Mouse (Mus musculus) right cerebral cortex, adult 2 months (tissue): ENCODE results near the gene Zbtb16.

ENCODE experiments used
- DNase-seq, 2 experiments: peaks; one replicate each; pipeline ENCODE4 v3.0.0; 2021 to 2022; ENCODE audit warnings: low spot score in 2 of 2

Gene Zbtb16

GRCm38 (mm10) chr9:48803460-48804240, 32.4 kb downstream of the Zbtb16 start:
- peak; percentile 59 to 84 for DNase-seq

GRCm38 (mm10) chr9:48802374-48802773, 33.6 kb downstream of the Zbtb16 start:
- DNase-seq, result no peak

- DNase-seq, result peak in 1 of 2 experiments; percentile 43
These were observed 34.7 kb downstream of the Zbtb16 start for GRCm38 (mm10) chr9:48801322-48801721.

- no peak for DNase-seq
These were observed 35.4 kb downstream of the Zbtb16 start for GRCm38 (mm10) chr9:48800627-48801026.

- no peak for DNase-seq
These were observed 38.0 kb downstream of the Zbtb16 start for GRCm38 (mm10) chr9:48798044-48798443.

GRCm38 (mm10) chr9:48796267-48796822, 39.7 kb downstream of the Zbtb16 start:
- DNase-seq, result no peak

GRCm38 (mm10) chr9:48795740-48796139, 40.3 kb downstream of the Zbtb16 start:
- DNase-seq, result no peak

- DNase-seq, result no peak
These were observed 40.9 kb downstream of the Zbtb16 start for GRCm38 (mm10) chr9:48795095-48795494.

- no peak for DNase-seq
These were observed 41.6 kb downstream of the Zbtb16 start for GRCm38 (mm10) chr9:48794463-48794862.

- DNase-seq, result no peak
These were observed 42.3 kb downstream of the Zbtb16 start for GRCm38 (mm10) chr9:48793638-48794188.

- no peak for DNase-seq
These were observed 45.4 kb downstream of the Zbtb16 start for GRCm38 (mm10) chr9:48790575-48790974.

GRCm38 (mm10) chr9:48787906-48788410, 48.1 kb downstream of the Zbtb16 start:
- no peak for DNase-seq

GRCm38 (mm10) chr9:48787321-48787720, 48.7 kb downstream of the Zbtb16 start:
- DNase-seq, result no peak

GRCm38 (mm10) chr9:48786814-48787213, 49.2 kb downstream of the Zbtb16 start:
- DNase-seq, result no peak

- no peak for DNase-seq
These were observed 51.1 kb downstream of the Zbtb16 start for GRCm38 (mm10) chr9:48784937-48785336.

- DNase-seq, result no peak
These were observed 52.7 kb downstream of the Zbtb16 start for GRCm38 (mm10) chr9:48783292-48783691.

GRCm38 (mm10) chr9:48782284-48783060, 53.5 kb downstream of the Zbtb16 start:
- no peak for DNase-seq

GRCm38 (mm10) chr9:48776268-48776667, 59.8 kb downstream of the Zbtb16 start:
- DNase-seq, result peak; percentile 30 to 52

- DNase-seq, result no peak
These were observed 60.5 kb downstream of the Zbtb16 start for GRCm38 (mm10) chr9:48775561-48775960.

GRCm38 (mm10) chr9:48773710-48774109, 62.3 kb downstream of the Zbtb16 start:
- DNase-seq, result no peak

GRCm38 (mm10) chr9:48773130-48773529, 62.9 kb downstream of the Zbtb16 start:
- no peak for DNase-seq

GRCm38 (mm10) chr9:48771504-48771903, 64.5 kb downstream of the Zbtb16 start:
- DNase-seq, result no peak
